Mouse (Mus musculus) left cerebral cortex, postnatal 25 days (tissue): ENCODE results near the gene Zfp57. TPM values are rescaled to one million over a fixed set of nuclear protein-coding genes. Genes with fewer than 3 reads are reported as not detected.
"Not testable (repeated sequence)": the region's sequence is repeated elsewhere in the genome, so short reads cannot be mapped to it uniquely, and the experiment has no call there.

Experiments used
- DNase-seq, 2 experiments: peaks; one replicate each; pipeline ENCODE4 v3.0.0; 2022; ENCODE audit warnings: low spot score in 2 of 2, mixed read lengths in 1 of 2
- intact Hi-C: fragments of 180-260 bp; cut with DNase I; formaldehyde crosslinking; loops from one replicate; pipeline ENCODE4 v1.15.1; 2025
- total RNA-seq, 2 experiments: library from RNA; stranded (reverse); gene quantifications; 2 replicates each; pipeline ENCODE4 v1.2.3; 2021

Gene Zfp57
- 10 to 100 TPM; 14.5 to 17.6 TPM for total RNA-seq

DNA sequence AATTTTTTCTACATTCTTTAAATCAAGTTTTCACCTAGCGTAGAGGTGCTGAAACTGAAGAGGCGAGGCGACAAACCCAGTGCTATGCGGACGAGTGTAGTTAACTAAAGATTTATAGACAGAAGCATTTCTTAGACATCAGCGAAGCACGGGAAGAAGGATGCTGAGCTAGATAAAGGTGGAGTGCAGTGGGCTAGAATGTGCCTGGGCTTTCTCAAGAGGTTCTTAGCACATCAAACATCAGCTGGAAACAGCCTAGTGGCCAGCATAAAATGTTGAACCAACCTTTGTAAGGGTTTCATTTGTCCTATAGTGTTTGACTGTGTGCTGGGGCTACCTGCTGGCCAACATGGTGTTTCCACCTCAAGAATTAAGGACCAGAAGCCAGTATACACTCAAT, at the start of gene Zfp57:
Gene Zfp57 (plus strand): TSS at position 301 of the 400 bp plus-strand sequence.
- DNase-seq = no peak
- intact Hi-C loops = no loop called here

DNA sequence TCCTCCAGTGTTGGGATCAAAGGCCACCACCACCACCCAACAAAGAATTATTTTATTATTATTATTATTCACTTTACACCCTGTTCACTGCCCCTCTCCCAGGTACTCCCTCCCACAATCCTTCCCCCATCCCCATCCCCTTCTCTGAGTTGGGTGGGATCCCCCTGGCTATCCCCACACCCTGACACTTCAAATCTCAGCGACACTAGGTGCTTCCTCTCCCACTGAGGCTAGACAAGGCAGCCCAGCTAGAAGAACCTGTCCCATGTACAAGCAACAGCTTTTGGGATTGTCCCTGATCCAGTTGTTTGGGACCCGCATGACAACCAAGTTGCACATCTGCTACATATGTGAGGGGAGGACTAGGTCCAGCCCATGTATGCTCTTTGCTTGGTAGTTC, 48.3 kb upstream of the Zfp57 start:
- intact Hi-C loops = loop anchor here (10.0 kb wide), 1 partner anchor 978 kb away; the partner anchor contains the start of gene Gnl1

DNA sequence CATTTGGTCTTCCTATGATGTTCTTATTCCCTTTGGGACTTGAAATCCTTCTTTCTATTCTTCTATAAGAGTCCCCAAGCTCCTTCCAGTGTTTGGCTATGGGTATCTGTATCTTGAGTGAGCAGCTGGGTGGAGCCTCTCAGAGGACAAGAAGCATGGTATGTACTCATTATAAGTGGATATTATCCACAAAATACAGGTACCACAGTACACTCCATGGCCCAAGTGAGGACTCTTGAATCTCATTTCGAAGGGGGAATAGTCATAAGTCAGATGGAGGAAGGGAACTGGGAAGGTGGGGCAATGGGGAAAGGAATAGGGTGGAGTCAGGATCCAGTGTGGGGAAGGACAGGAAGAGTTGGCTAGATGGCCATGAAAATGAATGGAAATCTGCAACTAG, 47.9 kb upstream of the Zfp57 start:
- DNase-seq = no peak
- intact Hi-C loops = loop anchor here (10.0 kb wide), 1 partner anchor 978 kb away; the partner anchor contains the start of gene Gnl1

More for the DNA sequence above, 48.3 kb upstream of the Zfp57 start:
- no peak for DNase-seq

GRCm38 (mm10) chr17:36957999-36958743, 42.8 kb upstream of the Zfp57 start, which contains the start of the genes Znrd1 and Znrd1as:
Gene Znrd1, minus strand, starts transcription at chr17:36958559.
Gene Znrd1as, plus strand, starts transcription at chr17:36958592.
- DNase-seq = peak; percentile 97 to 98
- intact Hi-C loops = loop anchor here (1.0 to 10.0 kb wide), 3 partner anchors 34 to 983 kb away; partner anchors contain the start of gene Gnl1

DNA sequence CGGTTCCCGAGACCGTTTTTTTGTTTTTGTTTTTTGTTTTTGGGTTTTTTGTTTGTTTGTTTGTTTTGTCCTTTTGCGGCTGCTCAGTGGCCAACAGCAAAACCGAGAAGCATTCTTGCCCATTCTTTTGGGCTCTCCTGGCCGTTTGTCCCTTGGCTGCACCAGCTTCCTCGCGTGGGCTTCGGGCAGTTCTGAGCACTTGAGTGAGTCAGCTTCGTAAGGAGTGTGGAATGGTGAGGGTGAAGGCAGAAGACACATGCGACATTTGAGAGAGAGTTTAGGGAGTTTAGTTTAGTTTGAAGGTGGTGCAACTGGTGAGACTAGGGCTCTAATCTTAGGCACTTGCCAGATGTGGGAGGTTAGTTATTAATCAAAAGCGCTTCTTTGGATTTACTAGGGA, 42.1 kb upstream of the Zfp57 start:
- intact Hi-C loops = loop anchor here (1.0 to 10.0 kb wide), 3 partner anchors 33 to 984 kb away; partner anchors contain the start of gene Gnl1
- DNase-seq = no peak

GRCm38 (mm10) chr17:36961125-36961524, 39.8 kb upstream of the Zfp57 start:
- intact Hi-C loops = no loop called here
- no peak for DNase-seq

- intact Hi-C loops = no loop called here
- DNase-seq = no peak
These were observed 34.1 kb upstream of the Zfp57 start for GRCm38 (mm10) chr17:36966875-36967274.

DNA sequence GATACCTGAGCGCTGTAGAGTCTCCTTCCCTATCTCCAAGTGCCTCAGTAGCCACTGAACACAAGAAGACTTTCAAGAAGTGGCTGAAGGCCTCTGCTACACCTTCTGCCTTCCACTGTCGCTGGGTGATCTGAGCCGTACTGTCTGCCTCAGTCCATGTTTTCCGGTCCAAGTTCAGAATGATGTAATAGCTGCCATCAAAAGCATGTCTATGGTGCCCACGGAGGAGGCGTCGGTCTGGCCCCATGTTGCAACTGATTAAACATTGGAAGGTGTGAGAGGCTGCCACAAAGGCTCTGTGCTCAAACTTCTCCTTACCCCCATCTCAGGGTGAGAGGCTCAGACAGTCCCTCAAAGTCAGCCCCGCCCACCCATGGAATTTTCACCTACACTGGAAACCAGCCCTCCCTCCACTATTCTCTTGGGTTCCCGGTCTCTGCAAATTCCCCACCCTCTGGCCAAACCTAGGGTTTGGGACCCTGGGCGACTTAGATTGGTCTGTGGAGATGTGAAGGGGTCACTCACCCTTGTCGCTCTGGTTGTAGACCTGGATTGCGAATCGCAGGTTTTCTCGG, 30.6 kb upstream of the Zfp57 start:
- intact Hi-C loops = no loop called here

GRCm38 (mm10) chr17:36971172-36971850, 29.7 kb upstream of the Zfp57 start:
- DNase-seq = peak in 1 of 2 experiments; percentile 32
- intact Hi-C loops = no loop called here

More for the DNA sequence above, 30.6 kb upstream of the Zfp57 start:
- DNase-seq = no peak

DNA sequence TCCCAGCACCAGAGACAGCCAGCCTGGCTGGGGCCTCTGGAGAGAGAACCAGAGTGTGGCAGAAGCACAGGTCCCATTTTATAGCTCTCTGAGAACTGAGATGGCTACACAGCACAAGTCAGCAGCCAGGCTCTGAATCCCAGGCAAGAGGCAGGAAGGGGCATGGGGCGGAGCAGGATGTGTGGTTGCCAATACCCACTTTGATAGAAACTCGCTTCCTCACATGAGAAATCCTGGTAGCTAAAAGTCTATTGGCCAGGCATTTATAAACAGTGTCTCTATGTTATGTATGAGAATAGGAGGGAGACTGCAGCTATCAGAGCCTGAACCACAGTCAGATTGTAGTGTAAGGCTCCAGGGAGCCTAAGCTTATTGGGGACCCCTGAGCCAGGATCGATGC, 28.2 kb upstream of the Zfp57 start:
- no peak for DNase-seq
- intact Hi-C loops = no loop called here

GRCm38 (mm10) chr17:36973271-36973787, 27.6 kb upstream of the Zfp57 start:
- intact Hi-C loops = no loop called here
- no peak for DNase-seq

DNA sequence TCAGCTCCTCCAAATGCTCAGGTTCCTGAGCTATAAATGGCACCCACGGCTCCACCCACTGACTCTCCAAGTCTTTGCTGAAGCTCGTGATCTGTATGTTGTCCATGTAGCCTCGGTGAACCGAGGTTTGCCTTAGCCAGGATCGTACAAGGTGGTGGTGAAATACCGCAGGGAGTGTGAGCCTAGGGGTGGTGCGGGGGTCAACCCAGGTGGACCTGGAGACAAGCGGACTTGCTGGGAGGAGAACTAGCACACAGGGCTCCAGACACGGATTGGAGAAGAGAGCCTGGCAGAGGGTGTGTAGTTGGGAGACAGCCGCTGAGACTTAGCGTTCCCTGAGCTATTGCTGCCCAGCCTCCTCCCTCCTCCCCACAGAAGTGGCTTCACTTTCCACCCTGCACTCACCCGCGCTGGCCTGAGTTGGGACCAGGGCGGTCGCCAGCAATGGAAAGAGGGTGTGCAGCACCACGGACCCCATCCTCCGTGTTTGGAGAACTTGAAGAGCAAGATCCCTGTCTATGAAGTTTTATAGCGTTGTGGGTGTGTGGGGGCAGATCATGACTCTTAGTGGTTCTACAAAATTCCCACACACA, 19.6 kb upstream of the Zfp57 start, which contains the start of gene 2410137M14Rik:
Gene 2410137M14Rik (minus strand): TSS at position 17 of the 593 bp plus-strand sequence.
- intact Hi-C loops = no loop called here
- DNase-seq = peak; percentile 47 to 66

GRCm38 (mm10) chr17:36981845-36982244, 19.1 kb upstream of the Zfp57 start:
- intact Hi-C loops = no loop called here
- no peak for DNase-seq

- DNase-seq = no peak
- intact Hi-C loops = no loop called here
These were observed 18.5 kb upstream of the Zfp57 start for GRCm38 (mm10) chr17:36982253-36983155.

GRCm38 (mm10) chr17:36988475-36988874, 12.5 kb upstream of the Zfp57 start:
- intact Hi-C loops = no loop called here
- DNase-seq = peak in 1 of 2 experiments; percentile 15

- intact Hi-C loops = no loop called here
- DNase-seq = no peak
These were observed 11.5 kb upstream of the Zfp57 start, which contains the start of gene H2-M5 for GRCm38 (mm10) chr17:36989437-36989836. Gene H2-M5, minus strand, starts transcription at chr17:36989537.

- intact Hi-C loops = loop anchor here (5.0 kb wide), 1 partner anchor 33 kb away; the partner anchor contains the start of genes Znrd1 and Znrd1as
- not testable (repeated sequence) for DNase-seq
These were observed 10.3 kb upstream of the Zfp57 start for GRCm38 (mm10) chr17:36990630-36991029.
